Mouse (Mus musculus): ENCODE results near the gene 4931428F04Rik.
"Not testable (repeated sequence)": the region's sequence is repeated elsewhere in the genome, so short reads cannot be mapped to it uniquely, and the experiment has no call there.

4931428F04Rik gene

DNA sequence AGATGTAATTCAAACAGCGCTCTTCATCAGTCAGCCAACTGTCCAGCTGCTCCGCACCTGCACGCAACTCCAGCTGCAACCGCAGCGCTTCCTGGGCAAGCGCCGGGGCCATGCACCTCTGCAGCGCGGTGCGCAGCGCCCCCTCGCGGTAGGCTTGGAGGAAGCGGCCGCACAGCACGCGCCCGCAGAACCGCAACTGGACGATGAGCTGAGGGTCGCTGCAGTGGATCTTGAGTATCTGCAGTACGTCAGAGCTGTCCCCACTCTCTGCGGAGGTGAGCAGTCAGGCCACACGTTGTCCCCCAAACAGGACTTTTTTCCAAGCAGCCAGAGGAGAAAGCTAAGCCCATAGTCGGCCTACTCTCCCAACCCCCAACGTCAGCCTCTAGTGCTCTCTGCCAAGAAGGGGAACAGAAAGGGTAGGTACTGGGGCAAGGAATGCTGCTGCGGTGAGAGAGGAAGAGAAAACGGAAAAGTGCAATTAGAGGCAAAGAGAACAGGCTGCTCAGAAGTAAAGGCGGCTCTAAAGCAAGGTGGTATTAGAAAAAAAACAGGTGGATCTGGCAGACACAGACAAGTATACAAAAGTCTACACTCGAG lies 29.8 kb downstream of the 4931428F04Rik start:
- peak; percentile 73 to 75 for DNase-seq

DNA sequence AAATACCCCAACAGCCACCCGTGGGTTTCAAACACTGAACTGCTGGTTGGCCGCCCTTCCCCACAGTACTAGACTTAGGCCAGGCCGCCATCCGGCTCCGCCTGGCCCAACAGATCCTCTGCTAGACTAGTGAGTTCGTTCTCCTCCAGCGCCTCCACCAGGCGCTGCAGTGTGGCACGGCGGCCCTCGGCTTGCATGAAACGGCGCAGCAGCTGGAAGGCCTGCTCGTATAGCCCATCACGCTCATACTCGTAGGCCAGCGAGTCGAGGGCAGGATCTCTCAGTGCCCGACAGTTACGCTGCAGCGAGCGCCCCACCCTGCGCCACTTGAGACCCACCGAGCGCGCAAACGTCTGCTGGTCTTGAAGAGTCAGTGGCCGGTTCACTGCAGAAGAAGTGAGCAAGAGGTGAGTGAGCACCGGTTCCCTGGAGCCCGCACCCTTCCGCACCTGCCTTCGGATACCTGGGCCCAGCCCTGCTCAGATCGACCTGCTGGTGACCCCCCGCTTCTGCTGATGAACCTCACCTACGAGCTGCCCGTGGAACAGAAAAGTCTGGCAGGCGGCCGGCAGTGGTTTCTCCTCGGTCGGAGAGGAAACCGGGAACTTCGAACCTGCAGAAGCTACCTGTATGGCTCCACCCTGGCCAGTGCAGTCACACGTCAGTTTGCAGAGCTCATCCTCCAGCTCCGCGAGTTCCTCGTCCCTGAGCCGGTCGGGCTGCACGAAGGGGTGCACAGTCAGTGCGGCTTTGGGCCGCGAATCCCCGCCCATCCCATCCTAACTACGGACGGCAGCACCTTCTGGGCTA lies 30.5 kb downstream of the 4931428F04Rik start:
- peak in 1 of 2 experiments; percentile 33 for DNase-seq

- no peak for DNase-seq
Measured at GRCm38 (mm10) chr8:105257318-105258114, 32.1 kb downstream of the 4931428F04Rik start.

- no peak for DNase-seq
Measured at GRCm38 (mm10) chr8:105254966-105255350, 34.7 kb downstream of the 4931428F04Rik start, which contains the start of gene B3gnt9. B3gnt9 (minus strand) TSS chr8:105255153.

DNA sequence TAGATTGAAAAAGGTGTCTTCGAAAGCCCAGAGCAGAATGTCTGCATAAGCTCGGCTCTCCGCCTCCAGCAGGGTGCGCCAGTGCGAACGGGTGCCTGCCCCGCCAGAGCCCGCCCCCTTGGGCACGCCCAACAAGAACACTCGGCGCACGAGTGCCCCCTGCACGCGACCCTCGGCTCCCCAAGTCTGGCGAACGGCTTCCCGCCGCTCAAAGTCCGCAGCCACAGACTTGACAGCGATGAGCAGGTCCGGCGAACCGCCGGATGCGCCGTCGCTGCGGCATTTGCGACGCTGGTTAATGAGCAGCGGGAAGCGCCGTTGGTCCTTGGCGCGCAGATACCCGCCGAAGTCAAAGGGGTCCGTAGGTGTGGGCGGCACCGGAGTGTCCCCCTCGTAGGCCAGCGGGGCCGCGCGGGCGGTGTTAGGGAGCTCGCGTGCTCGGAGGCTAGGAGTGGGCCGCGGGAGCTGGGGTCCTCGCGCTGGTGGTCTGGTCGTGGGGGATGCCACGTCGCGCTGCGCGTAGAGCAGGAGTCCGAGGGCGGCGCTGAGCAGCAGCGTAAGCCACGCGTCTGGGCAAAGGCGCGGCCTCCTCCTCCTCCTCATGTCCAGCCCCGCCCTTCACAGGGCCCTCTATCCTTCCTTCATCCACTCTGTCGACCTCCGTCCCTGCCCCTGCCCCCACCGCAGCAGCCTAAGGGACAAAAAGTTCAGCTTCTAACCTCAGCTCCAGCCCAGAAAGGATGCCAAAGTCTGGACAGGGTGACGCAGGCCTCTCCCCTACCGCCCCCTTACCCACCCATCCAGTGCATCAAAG lies 35.3 kb downstream of the 4931428F04Rik start:
- DNase-seq = peak; percentile 78 to 83

DNA sequence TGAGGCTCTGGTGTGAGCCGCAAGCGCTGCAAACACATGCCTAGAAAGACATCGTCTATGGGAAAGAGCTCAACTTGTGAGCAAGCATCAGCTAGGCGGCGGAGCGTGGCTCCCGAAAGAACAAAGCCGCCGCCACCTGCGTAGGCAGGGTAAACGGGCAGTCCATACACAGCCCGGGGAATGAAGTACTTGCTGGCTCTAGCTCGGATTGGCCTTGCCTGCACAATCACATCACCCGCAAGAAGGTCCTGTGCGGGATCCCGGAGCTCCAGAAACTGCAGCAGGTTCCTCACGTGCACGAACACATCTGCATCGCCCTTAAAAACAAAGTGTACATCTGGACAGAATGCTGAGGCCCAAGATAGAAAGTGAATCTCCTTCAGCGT lies 35.9 kb downstream of the 4931428F04Rik start:
- DNase-seq = no peak

DNA sequence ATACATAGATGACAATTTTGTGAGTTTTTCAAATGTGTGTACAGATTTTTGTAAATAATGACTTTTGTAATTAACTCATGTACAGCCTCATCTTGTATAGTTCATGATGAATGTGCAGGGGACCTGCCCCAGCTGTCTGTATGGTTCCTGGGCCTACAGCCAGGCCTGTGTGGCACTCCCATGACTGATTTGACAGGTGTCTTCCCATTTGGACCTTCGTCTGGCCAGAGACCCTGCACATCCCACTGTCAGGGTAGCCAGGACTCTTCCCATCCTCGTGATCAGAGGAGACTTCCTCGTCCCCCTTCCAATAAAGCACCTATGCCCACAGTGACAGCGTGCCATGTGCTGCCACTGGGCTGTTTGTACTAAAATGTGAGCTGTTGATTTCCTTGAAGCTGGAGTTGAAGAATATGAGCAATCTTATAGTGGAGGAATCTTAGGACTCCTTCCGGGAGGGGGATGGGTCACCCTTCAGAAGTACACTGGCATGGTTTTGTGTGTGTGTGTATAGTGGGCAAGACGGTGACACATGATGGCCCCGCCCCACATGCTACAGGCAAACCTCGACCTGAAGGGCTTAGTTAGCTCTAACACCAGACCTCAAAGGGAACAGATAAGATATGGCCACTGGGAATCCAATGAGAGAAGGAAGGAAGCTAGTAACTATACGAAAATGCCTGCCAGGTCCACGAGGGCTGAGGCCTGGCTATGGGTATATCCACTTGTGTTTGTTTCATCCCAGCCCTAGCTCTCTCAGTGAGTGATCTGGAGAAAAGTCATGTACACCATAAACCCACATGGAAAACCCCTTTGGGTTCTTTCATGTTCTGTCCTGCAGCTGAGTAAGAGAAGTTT lies 36.8 kb downstream of the 4931428F04Rik start:
- no peak for DNase-seq

- no peak for DNase-seq
Measured at GRCm38 (mm10) chr8:105251954-105252353, 37.7 kb downstream of the 4931428F04Rik start.

DNA sequence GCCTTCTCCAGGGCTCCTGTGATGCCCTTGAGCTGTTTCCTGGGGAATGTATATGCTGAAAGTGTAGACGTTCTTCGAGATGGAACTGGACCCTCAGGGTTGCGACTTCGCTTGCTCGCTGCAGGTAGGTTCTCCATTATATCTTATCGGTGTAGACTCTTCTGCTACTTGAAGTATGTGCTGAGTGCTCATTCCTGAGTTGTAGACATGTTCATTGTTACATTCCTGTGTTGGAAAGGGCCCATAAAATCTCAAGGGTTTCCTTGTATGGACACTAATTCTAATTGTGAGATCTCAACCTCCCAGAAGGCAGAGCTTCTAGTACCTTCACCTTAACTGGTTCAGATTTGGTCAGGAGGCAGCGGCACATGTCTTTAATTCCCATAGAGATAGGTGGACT lies 48.6 kb downstream of the 4931428F04Rik start:
- no peak for DNase-seq

DNA sequence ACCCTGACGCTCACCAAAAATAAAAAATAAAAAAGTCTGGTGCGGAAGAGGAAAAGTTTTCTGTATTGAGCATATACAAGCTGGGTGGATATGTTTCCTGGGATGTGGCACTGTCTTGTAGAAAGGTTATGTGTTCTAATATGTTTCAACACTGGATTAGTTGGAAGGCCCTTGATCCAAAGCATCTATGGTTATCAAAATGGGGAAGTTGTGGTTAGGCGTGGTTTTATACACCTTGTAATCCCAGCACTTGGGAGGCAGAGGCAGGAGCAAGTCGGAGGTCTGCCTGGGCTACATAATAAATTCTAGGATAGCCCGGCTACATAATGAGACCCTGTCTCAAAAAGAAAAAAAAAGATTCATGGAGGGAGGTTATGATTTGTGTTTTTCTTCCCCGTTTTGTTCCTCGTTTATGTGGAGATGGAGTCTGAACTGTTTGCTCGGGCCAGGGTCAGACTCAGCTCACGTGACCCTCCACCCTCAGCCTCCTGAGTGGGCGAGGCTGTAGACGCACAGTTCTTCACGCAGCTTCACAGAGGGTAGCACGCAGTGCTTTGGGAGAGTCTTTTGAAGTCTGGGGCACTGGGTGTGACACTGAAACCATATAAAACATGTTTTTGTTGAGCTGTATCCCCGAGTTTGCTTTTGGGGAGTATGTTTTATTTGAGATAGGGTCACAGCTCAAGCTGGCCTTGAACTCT lies 52.1 kb downstream of the 4931428F04Rik start:
- DNase-seq = no peak

- no peak for DNase-seq
Measured at GRCm38 (mm10) chr8:105235206-105235605, 54.5 kb downstream of the 4931428F04Rik start.

GRCm38 (mm10) chr8:105233126-105233935 lies 56.3 kb downstream of the 4931428F04Rik start:
- DNase-seq = no peak

GRCm38 (mm10) chr8:105232321-105232693 lies 57.4 kb downstream of the 4931428F04Rik start:
- not testable (repeated sequence) for DNase-seq

- no peak for DNase-seq
Measured at GRCm38 (mm10) chr8:105231503-105232320, 58.0 kb downstream of the 4931428F04Rik start.
